Mouse (Mus musculus): ENCODE data around the gene Cpxm1. TPM values are rescaled to one million over a fixed set of nuclear protein-coding genes. Genes with fewer than 3 reads are reported as not detected.
"Not testable (repeated sequence)": the region's sequence is repeated elsewhere in the genome, so short reads cannot be mapped to it uniquely, and the experiment has no call there.

Cpxm1 gene
- total RNA-seq, 2 experiments from 2014 or later, result 11.8 to 14.1 TPM

DNA sequence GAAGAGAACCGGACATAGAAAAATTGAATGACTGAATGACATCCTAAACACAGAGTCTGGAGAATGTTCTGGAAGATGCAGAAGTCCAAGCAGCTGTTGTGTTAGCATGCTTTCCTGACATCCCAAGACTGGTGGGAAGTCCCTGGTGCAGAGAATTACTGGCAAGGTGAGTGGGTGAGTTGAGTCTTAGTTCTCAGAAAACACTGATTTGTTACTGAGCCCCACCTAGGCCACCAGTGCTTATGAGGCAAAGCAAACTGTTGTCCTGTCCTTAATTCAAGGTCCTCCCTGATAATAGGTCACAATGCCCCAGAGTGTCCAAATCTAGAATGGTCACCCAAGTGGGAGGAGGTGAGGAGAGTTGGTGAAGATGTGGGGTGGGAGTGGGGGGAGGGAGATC lies 7.6 kb upstream of the Cpxm1 start, which contains the start of the genes Gm28372 and 1700020A23Rik:
Gene Gm28372 (plus strand): TSS at position 301 of the 400 bp plus-strand sequence.
Gene 1700020A23Rik (plus strand): TSS at position 321 of the 400 bp plus-strand sequence.
- DNase-seq (ENCODE audit: low spot score in 2 of 2), result no peak

DNA sequence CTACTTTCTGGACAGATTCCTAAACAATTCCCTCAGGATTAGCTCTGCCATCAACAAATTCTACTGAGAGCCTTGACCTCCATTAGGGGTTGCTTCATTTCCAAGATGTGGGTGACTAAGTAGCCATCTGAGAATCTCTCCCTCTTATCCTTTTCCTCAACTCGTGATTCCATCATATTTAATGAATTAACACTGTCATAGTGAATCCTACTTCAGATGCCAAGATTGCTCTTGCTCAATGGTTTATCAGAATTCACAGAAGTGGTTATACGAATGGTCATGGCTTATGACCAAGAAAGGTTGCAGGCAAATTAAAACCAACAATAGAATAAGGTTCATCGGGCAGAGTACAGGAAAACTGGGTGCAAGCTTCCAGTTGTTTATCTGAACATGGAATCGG lies 4.5 kb upstream of the Cpxm1 start:
- no peak for DNase-seq (ENCODE audit: low spot score in 2 of 2)

DNA sequence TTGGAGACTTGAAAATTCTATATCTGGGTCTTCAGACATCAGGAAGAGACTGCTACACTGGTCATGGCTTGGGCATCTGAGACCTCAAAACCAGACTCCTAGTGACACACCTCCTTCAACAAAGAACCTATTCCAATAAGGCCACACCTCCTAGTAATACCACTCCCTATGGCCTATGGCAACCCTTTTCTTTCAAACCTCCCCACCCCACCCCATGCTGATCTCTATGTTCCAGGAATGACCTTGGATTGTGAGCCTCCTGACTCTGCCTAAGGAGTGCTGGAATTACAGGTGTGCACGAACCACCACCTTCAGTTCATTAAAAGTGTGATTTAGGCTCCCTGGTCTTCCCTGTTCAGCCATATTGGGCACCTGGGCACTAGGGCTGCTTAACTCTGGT lies 2.7 kb upstream of the Cpxm1 start:
- DNase-seq (ENCODE audit: low spot score in 2 of 2), result no peak

DNA sequence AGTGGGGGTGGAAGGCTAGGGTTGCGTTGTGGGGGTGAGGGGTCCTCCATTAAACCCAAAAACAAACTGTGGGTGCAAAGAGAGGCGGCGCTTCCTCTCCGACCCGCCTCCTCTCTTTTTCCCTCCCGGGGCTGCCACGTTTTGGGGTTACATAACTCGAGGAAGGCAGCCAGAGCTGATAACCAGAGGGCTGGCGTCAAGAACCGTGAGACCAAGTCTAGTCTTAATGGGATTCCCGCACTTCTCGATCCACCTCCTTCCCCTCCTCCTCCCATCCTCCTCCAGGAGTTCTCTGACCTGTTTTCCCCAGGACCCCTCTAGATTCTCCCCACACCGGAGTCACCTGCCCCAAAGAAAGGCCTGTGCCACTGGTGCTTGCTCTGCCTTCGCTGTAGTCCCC lies 717 bp upstream of the Cpxm1 start:
- DNase-seq (ENCODE audit: low spot score in 2 of 2), result no peak

DNA sequence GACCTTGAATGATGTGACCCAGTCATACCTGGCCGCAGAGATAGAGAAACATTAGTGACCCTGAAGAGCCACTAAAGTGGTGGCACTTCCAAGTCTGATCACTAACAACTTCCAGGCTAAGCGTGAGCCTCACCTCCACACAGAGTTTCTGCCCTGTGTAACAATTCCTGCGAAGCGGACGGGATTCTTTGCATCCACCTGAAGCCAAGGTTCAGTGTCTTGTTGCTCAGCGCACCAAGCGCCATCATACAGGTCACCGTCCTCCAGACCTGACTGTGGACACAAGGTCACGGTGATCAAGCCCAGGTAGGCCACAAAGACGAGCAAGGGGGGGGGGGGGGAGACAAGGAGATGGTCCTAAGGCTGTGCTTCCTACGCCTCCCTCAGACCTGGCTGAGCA lies 1.7 kb downstream of the Cpxm1 start:
- no peak for DNase-seq (ENCODE audit: low spot score in 2 of 2)

DNA sequence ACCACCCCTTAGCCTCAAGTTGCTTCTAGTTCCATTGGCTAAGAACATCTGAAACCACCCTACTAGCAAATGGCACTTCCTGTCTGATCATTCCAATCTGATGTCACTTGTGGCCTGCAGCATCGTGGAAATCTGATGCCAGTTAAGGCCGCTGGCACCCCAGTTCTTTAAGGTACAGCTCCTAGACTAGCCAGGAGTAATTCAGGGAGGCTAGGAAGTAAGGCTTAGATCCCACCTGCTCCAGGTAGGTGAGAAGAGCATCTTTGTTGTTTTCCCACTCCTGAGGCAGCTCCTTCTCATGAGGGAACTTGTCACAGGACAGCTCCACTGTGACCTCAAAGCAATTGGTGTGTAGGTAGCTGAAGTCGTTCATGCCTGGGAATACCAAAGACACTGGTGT lies 4.5 kb downstream of the Cpxm1 start:
- DNase-seq (ENCODE audit: low spot score in 2 of 2), result no peak

DNA sequence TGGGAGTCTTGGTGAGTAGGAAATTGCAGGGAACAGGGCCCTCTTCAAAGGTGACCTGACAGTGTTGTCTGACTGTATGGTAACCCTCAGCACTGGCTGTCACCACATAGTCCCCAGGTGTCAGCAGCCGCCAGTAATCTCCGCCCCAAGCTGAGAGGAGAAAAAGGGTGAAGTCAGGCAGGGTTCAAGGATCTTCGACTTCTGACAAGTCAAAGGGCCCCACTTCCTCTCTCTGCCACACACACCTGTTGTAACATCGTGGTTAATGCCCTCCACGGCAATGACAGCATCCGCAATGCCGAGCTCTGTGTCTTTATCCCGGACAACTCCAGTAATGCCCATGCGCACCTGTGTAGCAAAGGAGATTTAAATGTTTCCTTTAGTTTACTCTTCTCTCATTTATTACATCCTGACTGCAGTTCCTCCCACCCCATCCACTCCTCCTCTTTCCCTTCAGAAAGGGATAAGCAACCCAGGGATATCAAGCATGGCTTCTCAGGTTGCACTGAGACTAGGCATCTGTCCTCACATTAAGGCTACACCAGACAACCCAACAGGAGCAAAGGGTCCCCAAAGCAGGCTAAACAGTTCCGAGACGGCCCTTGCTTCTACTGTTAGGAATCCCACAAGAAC lies 6.3 kb downstream of the Cpxm1 start:
- no peak for DNase-seq (ENCODE audit: low spot score in 2 of 2)

DNA sequence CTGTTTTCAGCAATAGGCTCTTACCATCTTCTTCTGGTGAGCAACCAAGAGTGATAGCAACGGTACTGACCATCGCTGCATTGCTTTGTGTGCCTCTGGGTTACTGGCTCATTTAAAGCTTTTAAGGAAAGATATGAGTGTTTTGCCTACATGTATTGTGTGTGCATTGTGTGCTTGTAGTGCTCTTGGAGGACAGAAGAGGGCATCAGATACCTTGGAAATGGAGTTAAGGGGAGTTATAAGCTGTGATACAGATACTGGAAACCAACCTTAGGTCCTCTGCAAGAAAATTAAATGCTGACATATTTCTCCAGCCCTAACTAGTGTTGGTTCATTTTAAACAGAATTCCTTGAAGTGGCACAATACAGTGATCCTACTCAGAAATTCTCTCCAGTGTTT lies 8.6 kb downstream of the Cpxm1 start:
- no peak for DNase-seq (ENCODE audit: low spot score in 2 of 2)

DNA sequence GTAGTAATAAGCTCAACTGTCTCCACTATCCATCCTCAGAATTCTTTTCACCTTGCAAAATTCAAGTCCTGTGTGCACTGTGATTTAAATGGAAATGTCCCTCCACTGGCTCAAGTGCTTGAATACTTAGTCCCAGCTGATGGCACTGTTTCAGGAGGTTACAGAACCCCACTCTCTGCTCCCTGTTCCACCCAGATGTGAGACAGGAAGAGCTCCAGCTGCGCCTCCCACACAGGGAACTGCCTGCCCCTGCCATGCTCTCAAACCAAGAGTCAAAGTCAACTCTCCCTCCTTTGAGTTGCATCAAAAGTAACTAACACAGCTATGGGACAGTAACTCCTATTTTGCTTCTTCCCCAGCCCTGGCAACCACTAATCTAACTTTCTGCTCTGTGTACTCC lies 11.2 kb downstream of the Cpxm1 start:
- no peak for DNase-seq (ENCODE audit: low spot score in 2 of 2)

DNA sequence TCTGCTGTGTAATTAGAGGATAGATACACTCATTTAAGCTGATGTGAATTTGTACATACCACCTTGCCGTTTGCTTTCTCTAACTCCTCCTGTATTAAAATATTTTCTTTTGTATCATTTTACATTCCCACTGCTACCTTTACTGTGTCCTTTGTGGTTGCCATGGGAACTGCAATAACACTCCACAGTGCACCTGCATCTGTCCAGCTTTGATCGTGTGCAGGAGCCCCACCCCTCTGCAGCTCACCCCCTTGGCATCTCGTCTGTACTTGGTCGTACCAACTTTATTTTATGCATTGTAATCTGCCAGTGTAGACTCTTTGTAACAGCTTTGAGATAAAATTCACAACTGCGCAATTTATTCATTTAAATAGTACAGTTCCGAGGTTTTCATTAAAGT lies 13.5 kb downstream of the Cpxm1 start:
- no peak for DNase-seq (ENCODE audit: low spot score in 2 of 2)

DNA sequence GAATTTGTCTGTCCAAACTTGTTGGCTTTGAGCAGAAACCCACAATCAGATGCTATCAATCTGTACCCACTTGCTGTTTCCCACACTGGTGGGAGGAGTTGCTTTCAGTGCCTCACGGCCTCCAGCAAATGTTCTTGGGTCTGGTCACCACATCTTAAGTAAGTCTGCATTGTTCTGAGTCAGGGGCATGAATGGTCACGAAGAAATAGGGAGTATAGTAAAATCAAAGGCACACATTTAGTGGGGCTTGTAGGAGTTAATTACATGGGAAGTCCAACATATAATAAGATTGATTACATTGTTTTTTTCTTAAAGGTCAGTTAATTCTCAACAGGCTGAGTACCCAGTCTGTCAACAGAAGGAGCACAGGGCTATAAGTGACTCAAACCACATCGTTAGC lies 14.2 kb downstream of the Cpxm1 start:
- no peak for DNase-seq (ENCODE audit: low spot score in 2 of 2)

DNA sequence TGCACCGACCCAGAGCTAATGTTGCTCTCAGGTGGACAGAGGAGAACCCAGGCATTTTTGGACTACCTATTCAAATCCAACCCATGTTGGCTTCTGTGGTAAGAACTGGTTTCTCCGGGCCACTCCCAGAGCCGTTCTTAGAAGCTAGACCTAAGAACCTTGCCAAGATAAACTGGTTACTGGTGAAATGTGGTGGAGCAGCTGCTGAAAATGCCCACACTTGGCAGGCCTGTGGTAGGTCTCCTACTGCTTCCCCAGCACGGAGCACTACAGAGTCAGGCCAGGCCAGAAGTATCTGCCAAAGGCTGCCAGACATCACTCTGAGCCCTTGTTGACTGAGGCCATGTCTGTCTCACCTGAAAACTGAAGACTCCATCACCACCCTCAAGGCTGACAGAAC lies 22.4 kb downstream of the Cpxm1 start:
- DNase-seq (ENCODE audit: low spot score in 2 of 2), result no peak

DNA sequence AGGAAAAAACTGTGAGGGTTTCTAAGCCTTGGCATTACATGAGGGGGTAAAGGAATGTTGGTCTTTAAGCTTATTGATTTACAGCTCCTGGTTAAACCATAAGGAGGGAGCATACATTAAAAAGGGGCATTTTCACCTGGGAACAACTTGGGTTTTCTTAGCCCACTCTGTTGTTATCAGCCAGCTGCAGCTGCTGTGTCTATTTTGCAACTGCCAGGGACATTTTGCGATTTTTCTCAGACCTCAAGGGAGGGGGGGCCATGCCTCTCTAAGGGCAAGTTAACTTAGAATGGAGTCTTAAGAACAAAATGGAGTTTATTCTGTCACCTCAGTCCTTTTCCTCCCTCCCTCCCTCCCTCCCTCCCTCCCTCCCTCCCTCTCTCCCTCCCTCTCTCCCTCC lies 24.3 kb downstream of the Cpxm1 start:
- not testable (repeated sequence) for DNase-seq (ENCODE audit: low spot score in 2 of 2)

DNA sequence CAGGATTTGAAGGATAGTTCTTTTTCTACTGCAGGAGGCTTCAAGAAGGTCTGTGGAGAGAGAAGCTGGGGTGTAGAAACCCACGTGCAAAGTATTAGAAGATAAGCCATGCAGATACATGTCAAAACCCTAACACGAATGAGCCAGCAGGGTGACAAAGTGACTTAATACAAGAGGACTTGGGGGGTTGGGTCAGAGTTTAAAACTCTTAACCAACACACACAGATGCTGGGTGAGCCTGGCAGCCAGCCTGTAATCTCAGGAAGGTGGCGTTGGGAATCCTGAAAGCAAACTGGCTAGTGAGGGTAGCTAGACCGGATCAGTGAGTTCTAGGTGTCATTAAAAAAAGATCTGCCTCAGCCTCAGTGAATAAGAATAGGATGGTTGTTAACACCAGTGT lies 30.0 kb downstream of the Cpxm1 start:
- DNase-seq (ENCODE audit: low spot score in 2 of 2), result no peak

DNA sequence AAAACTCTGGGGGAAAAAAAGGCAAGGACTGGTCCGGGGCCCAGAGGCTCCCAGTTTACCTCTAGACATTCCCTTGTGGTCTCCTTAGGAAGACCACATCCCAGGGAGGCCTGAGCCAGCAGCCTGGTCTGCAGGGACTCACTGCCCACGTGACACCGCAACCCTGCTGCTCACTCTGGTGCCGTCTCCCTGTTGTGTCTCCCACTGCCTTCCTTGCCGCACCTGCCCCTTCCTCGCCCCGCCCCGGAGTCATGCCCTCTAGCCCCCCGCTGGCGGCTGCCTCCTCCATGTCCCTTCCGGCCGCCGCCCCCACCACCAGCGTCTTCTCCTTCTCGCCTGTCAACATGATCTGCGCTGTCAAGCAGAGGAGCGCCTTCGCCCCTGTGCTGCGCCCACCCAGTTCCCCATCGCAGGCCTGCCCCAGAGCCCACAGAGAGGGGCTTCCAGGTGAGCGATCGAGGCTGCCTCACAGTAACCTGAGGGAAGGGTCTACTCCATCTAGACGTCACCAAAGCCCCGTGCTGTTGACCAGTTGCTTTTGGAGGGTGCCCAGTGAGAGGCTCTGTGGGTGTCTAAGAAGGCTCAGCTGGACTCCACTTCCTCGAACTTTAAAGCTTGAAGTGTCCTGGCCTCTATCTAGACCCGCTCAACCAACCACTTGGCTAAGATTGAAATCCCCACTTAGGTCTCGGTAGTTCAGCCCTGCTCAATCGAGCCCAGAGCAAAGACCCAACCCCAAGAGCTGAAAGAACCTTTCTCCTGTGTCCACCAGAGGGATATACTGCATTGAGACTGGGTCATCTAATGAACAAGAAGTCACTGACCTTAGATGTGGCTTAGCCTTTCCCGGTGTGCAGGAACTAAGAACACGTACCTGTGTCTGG lies 31.9 kb downstream of the Cpxm1 start:
- no peak for DNase-seq (ENCODE audit: low spot score in 2 of 2)

DNA sequence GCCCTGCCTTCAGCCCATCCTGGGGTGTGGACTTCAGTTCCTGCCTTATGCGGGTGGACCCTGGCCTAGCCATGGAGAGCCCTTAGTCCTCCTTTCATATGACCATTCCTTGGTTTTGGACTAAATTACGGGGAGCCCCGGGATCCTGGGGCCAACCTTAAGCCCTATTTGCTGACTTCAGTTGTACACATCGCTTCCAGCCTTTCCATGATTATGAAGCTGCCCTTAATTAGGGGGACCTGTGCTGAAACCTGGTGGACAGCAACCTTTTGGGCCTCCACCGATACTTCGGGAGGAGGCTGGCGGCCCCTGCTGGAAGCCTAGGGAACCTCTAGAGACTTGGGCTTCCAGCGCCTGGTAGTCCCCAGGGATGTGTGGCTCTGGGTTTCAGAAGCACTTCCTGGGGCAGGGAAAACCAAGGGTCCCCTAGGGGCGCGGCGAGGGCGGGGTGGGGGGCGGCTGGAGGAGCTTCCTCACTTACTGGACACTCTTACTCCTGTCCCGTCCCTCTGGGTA lies 34.8 kb downstream of the Cpxm1 start:
- DNase-seq (ENCODE audit: low spot score in 2 of 2), result peak; percentile 37 to 41

DNA sequence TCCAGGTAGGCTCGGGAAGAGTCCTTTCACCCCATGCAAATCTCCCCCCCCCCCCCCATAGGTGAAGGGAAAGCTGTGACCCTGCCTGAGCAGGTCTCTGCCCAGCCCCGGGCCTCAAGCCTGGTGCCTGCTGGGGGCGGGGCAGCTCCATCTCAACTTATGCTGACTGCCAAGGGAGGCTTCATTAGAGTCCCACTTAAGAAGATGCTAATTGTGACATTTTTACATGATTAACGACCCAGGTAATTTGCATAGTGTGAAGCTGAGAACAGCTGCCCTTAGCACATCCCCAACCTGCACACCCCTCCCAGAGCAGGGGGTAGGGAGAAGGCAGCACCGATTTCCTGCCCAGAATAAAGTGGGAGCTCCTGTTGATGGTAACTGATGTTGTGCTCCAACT lies 38.5 kb downstream of the Cpxm1 start:
- no peak for DNase-seq (ENCODE audit: low spot score in 2 of 2)

DNA sequence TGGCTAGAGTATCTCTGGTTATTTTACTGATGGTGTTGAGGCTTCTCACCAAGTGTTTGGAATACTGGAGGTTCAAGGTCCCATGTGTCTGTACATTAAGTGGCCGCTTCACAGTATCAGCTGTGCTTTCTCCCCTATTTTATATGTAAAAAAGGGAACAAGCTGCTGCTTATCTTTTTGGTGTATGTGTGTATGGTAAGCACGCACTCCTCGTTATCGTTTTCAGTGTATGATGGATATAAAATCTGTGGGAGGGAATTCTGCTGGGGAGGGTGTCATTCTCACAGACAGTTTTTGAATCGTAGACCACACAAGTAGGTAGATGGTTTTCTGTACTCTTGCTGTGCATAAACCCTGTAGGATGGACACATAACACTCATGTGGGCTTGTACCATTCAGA lies 39.8 kb downstream of the Cpxm1 start:
- no peak for DNase-seq (ENCODE audit: low spot score in 2 of 2)

DNA sequence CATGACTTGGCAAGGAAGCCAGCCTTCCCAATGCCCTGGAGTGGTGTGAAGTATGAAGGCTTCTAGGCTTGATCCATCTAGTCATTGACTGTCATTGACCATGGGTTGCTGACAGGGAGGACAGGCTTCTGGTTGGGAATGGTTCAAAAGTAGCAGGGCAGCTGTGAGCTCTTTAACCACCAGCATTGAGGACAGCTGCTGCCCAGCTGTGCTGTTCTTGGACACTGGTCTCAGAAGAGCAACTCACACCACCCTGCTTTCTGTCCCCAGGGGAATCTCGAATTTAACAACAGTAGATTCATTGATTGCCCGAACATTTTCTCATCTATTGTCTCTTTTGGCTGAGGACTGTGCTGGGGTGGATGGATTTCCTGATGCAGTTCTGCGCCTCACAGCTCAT lies 43.5 kb downstream of the Cpxm1 start:
- DNase-seq (ENCODE audit: low spot score in 2 of 2), result no peak

DNA sequence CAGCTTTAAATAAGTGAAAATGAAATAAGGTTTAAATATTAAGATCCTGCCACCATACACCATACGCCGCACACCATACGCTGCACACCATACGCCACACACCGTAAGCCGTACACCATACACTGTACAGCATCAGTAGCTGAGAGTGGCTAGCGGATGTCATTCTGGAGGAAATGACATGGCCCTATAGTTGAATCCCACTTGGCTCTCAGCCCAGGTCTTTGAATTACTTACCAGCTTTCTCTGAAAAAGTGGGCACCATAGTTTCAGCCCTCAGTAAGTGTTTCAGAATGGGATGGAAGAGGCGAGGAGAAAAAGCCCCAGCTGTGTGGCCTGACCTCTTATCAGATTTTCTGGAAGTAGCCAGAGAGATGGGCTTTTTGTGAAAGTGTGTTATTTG lies 44.0 kb downstream of the Cpxm1 start:
- DNase-seq (ENCODE audit: low spot score in 2 of 2), result no peak

DNA sequence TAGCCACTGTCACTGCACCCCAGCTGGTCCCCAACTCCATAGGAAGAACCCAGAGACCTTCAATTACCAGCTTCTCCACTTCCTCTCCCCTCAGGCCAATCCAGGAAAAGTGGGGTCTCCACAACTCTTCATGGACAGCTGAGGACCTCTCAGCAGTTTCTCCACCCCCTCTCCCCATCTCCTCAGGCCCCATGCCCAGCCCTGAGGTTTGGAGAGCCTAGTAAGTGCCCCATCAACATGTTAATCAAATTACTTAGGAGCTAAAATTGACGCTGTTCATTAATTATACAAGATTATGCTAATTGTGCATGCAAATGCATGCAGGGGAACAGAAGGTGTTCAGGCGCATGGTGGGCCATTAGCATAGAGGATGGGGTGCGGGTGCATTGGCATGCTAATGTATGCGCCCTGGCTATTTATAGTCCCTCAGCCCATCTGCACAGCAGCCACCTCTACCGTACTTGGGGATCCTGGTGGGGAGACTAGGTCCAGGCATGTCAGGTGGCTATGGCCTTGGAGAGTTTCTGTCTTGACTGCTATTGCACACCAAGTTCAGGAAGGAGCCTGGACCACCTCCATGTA lies 45.5 kb downstream of the Cpxm1 start:
- peak in 1 of 2 experiments; percentile 41 for DNase-seq (ENCODE audit: low spot score in 2 of 2)

DNA sequence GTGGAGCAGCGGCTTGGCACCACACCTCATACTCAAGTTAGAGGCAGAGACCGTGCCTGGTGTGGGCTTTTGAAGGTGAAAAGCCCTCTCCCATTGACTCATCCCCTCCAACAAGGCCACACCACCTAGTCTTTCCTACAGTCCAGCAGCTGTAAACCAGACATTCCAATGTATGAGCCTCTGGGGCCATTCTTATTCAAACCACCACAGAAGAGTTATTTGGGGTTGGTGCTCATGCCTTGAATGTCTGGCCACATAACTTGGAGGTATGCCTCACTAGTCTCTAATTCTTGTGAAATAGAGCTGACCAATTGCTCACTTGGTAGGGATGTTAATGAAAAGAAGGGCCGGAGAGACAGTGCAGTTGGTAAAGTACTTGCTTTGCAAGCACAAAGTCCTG lies 47.0 kb downstream of the Cpxm1 start:
- DNase-seq (ENCODE audit: low spot score in 2 of 2), result no peak

Data from layer of hippocampus, postnatal 14 days (tissue).